Mouse (Mus musculus): ENCODE measurements at regions not wholly inside any gene's neighbourhood (a gene's known extent, or its start where the extent isn't known, plus 50 kb on each side); places are given as distances from the start of the nearest gene placed in this dataset.

GRCm38 (mm10) chr16:87262497-87262896 lies 91.5 kb upstream of the N6amt1 start:
- no peak for ATAC-seq (ENCODE audit: insufficient read depth)

GRCm38 (mm10) chr16:87261527-87261926 lies 92.5 kb upstream of the N6amt1 start:
- H3K4me2 ChIP-seq: no peak overlapping the region
- 64% methylated on average over 7 of the region's 7 CpGs for WGBS (ENCODE audit: insufficient replicate concordance)
- no peaks in the 10 kb centered on the region for H3K36me3 ChIP-seq (replicated peaks)
- H3K9ac ChIP-seq: no peak overlapping the region
- H3K9me3 ChIP-seq (replicated peaks): no peaks in the 10 kb centered on the region
- no peak for ATAC-seq (ENCODE audit: insufficient read depth)
- H3K27ac ChIP-seq (replicated peaks): no peak overlapping the region
- no peaks in the 10 kb centered on the region for H3K27me3 ChIP-seq
- no peak overlapping the region for H3K4me3 ChIP-seq (replicated peaks)
- H3K4me1 ChIP-seq (replicated peaks): no peaks in the 10 kb centered on the region

More at GRCm38 (mm10) chr16:87262497-87262896, 91.5 kb upstream of the N6amt1 start:
- H3K27ac ChIP-seq (replicated peaks): no peak overlapping the region
- 48% methylated on average over 3 of the region's 3 CpGs for WGBS (ENCODE audit: insufficient replicate concordance)
- no peak overlapping the region for H3K4me2 ChIP-seq
- H3K9me3 ChIP-seq (replicated peaks): no peaks in the 10 kb centered on the region
- H3K36me3 ChIP-seq (replicated peaks): no peaks in the 10 kb centered on the region
- no peaks in the 10 kb centered on the region for H3K4me1 ChIP-seq (replicated peaks)
- no peak overlapping the region for H3K4me3 ChIP-seq (replicated peaks)
- no peaks in the 10 kb centered on the region for H3K27me3 ChIP-seq
- H3K9ac ChIP-seq: no peak overlapping the region

- H3K4me1 ChIP-seq (replicated peaks): no peaks in the 10 kb centered on the region
- no peaks in the 10 kb centered on the region for H3K9me3 ChIP-seq (replicated peaks)
- no peak overlapping the region for H3K9ac ChIP-seq
- WGBS (ENCODE audit: insufficient replicate concordance): 76% methylated on average over 1 of the region's 1 CpGs
- H3K36me3 ChIP-seq (replicated peaks): no peaks in the 10 kb centered on the region
- H3K27me3 ChIP-seq: no peaks in the 10 kb centered on the region
- no peak overlapping the region for H3K27ac ChIP-seq (replicated peaks)
- no peak for ATAC-seq (ENCODE audit: insufficient read depth)
- H3K4me3 ChIP-seq (replicated peaks): no peak overlapping the region
- H3K4me2 ChIP-seq: no peak overlapping the region
Measured at GRCm38 (mm10) chr16:87254736-87255135, 99.2 kb upstream of the N6amt1 start.

- Histone ChIP-seq H3K27me3 (no peaks in the 10 kb centered on the region), H3K4me2 (no peak overlapping the region), H3K36me3 (replicated peaks) (no peaks in the 10 kb centered on the region), H3K9ac (no peak overlapping the region), H3K4me1 (replicated peaks) (no peaks in the 10 kb centered on the region), H3K9me3 (replicated peaks) (no peaks in the 10 kb centered on the region), H3K27ac (replicated peaks) (no peak overlapping the region), H3K4me3 (replicated peaks) (no peak overlapping the region)
- 68% methylated on average over 10 of the region's 10 CpGs for WGBS (ENCODE audit: insufficient replicate concordance)
- no peak for ATAC-seq (ENCODE audit: insufficient read depth)
Measured at GRCm38 (mm10) chr16:87250531-87250930, 103.5 kb upstream of the N6amt1 start.

- Histone ChIP-seq H3K27me3 (no peaks in the 10 kb centered on the region), H3K4me2 (no peak overlapping the region), H3K4me3 (replicated peaks) (no peak overlapping the region), H3K9me3 (replicated peaks) (no peaks in the 10 kb centered on the region), H3K4me1 (replicated peaks) (no peaks in the 10 kb centered on the region), H3K9ac (no peak overlapping the region), H3K27ac (replicated peaks) (no peak overlapping the region), H3K36me3 (replicated peaks) (no peaks in the 10 kb centered on the region)
- ATAC-seq (ENCODE audit: insufficient read depth): no peak
- 22% methylated on average over 7 of the region's 7 CpGs for WGBS (ENCODE audit: insufficient replicate concordance)
Measured at GRCm38 (mm10) chr16:87249903-87250302, 104.1 kb upstream of the N6amt1 start.

- Histone ChIP-seq H3K4me3 (replicated peaks) (no peak overlapping the region), H3K27ac (replicated peaks) (no peak overlapping the region), H3K4me2 (no peak overlapping the region), H3K27me3 (no peaks in the 10 kb centered on the region), H3K9me3 (replicated peaks) (no peaks in the 10 kb centered on the region), H3K4me1 (replicated peaks) (no peaks in the 10 kb centered on the region), H3K9ac (no peak overlapping the region), H3K36me3 (replicated peaks) (no peaks in the 10 kb centered on the region)
- no peak for ATAC-seq (ENCODE audit: insufficient read depth)
- 35% methylated on average over 6 of the region's 6 CpGs for WGBS (ENCODE audit: insufficient replicate concordance)
Measured at GRCm38 (mm10) chr16:87248501-87249030, 105.4 kb upstream of the N6amt1 start.

GRCm38 (mm10) chr16:87245933-87246791 lies 107.8 kb upstream of the N6amt1 start:
- H3K9ac ChIP-seq: no peak overlapping the region
- H3K4me3 ChIP-seq (replicated peaks): no peak overlapping the region
- no peaks in the 10 kb centered on the region for H3K9me3 ChIP-seq (replicated peaks)
- WGBS (ENCODE audit: insufficient replicate concordance): 45% methylated on average over 26 of the region's 26 CpGs
- H3K4me2 ChIP-seq: no peak overlapping the region
- no peak overlapping the region for H3K27ac ChIP-seq (replicated peaks)
- no peaks in the 10 kb centered on the region for H3K36me3 ChIP-seq (replicated peaks)
- no peak for ATAC-seq (ENCODE audit: insufficient read depth)
- no peaks in the 10 kb centered on the region for H3K27me3 ChIP-seq
- H3K4me1 ChIP-seq (replicated peaks): no peaks in the 10 kb centered on the region

GRCm38 (mm10) chr16:87245441-87245840 lies 108.5 kb upstream of the N6amt1 start:
- 70% methylated on average over 7 of the region's 7 CpGs for WGBS (ENCODE audit: insufficient replicate concordance)

GRCm38 (mm10) chr16:87242027-87242426 lies 112.0 kb upstream of the N6amt1 start:
- H3K9ac ChIP-seq: no peak overlapping the region
- no peaks in the 10 kb centered on the region for H3K36me3 ChIP-seq (replicated peaks)
- WGBS (ENCODE audit: insufficient replicate concordance): 63% methylated on average over 7 of the region's 7 CpGs
- no peaks in the 10 kb centered on the region for H3K27me3 ChIP-seq
- no peak overlapping the region for H3K4me2 ChIP-seq
- no peak overlapping the region for H3K27ac ChIP-seq (replicated peaks)
- no peaks in the 10 kb centered on the region for H3K9me3 ChIP-seq (replicated peaks)
- no peaks in the 10 kb centered on the region for H3K4me1 ChIP-seq (replicated peaks)
- no peak overlapping the region for H3K4me3 ChIP-seq (replicated peaks)
- ATAC-seq (ENCODE audit: insufficient read depth): no peak

More at GRCm38 (mm10) chr16:87245441-87245840, 108.5 kb upstream of the N6amt1 start:
- no peak overlapping the region for H3K4me2 ChIP-seq
- no peaks in the 10 kb centered on the region for H3K36me3 ChIP-seq (replicated peaks)
- ATAC-seq (ENCODE audit: insufficient read depth): no peak
- no peak overlapping the region for H3K27ac ChIP-seq (replicated peaks)
- H3K4me1 ChIP-seq (replicated peaks): no peaks in the 10 kb centered on the region
- H3K27me3 ChIP-seq: no peaks in the 10 kb centered on the region
- no peak overlapping the region for H3K9ac ChIP-seq
- H3K9me3 ChIP-seq (replicated peaks): no peaks in the 10 kb centered on the region
- H3K4me3 ChIP-seq (replicated peaks): no peak overlapping the region

GRCm38 (mm10) chr16:87239105-87239504 lies 114.9 kb upstream of the N6amt1 start:
- whole genome bisulfite sequencing (ENCODE audit: insufficient replicate concordance): 55% methylated on average over 7 of the region's 7 CpGs
- Histone ChIP-seq H3K4me2 (no peak overlapping the region), H3K27me3 (no peaks in the 10 kb centered on the region), H3K4me3 (replicated peaks) (no peak overlapping the region), H3K36me3 (replicated peaks) (no peaks in the 10 kb centered on the region), H3K9ac (no peak overlapping the region), H3K9me3 (replicated peaks) (no peaks in the 10 kb centered on the region), H3K4me1 (replicated peaks) (no peaks in the 10 kb centered on the region), H3K27ac (replicated peaks) (no peak overlapping the region)
- no peak for ATAC-seq (ENCODE audit: insufficient read depth)

GRCm38 (mm10) chr16:87234199-87234598 lies 119.8 kb upstream of the N6amt1 start:
- Histone ChIP-seq H3K4me1 (replicated peaks) (no peaks in the 10 kb centered on the region), H3K27me3 (no peaks in the 10 kb centered on the region), H3K27ac (replicated peaks) (no peak overlapping the region), H3K9ac (no peak overlapping the region), H3K36me3 (replicated peaks) (no peaks in the 10 kb centered on the region), H3K4me2 (no peak overlapping the region), H3K4me3 (replicated peaks) (no peak overlapping the region), H3K9me3 (replicated peaks) (no peaks in the 10 kb centered on the region)
- ATAC-seq (ENCODE audit: insufficient read depth): no peak
- WGBS (ENCODE audit: insufficient replicate concordance): 62% methylated on average over 4 of the region's 4 CpGs
